Mouse (Mus musculus) cerebellum, adult 11 months (tissue): ENCODE measurements around the gene Dnah8.

Experiments used
- DNase-seq: peaks from one replicate; pipeline ENCODE4 v3.0.0; 2022

Gene Dnah8

GRCm38 (mm10) chr17:30835419-30835818 is 211.3 kb downstream of the Dnah8 start:
- no peak for DNase-seq

- DNase-seq, result no peak
Measured at GRCm38 (mm10) chr17:30837031-30837430, 212.9 kb downstream of the Dnah8 start.

- DNase-seq, result no peak
Measured at GRCm38 (mm10) chr17:30840046-30840445, 215.9 kb downstream of the Dnah8 start.

- DNase-seq, result no peak
Measured at GRCm38 (mm10) chr17:30842312-30842711, 218.2 kb downstream of the Dnah8 start.

- peak; percentile 18 for DNase-seq
Measured at GRCm38 (mm10) chr17:30844321-30844791, 220.2 kb downstream of the Dnah8 start.

GRCm38 (mm10) chr17:30847498-30847897 is 223.3 kb downstream of the Dnah8 start:
- no peak for DNase-seq

- no peak for DNase-seq
Measured at GRCm38 (mm10) chr17:30848086-30848485, 223.9 kb downstream of the Dnah8 start.

GRCm38 (mm10) chr17:30848804-30849203 is 224.7 kb downstream of the Dnah8 start:
- no peak for DNase-seq

- no peak for DNase-seq
Measured at GRCm38 (mm10) chr17:30849813-30850212, 225.7 kb downstream of the Dnah8 start.

GRCm38 (mm10) chr17:30852345-30852744 is 228.2 kb downstream of the Dnah8 start:
- no peak for DNase-seq

- no peak for DNase-seq
Measured at GRCm38 (mm10) chr17:30857347-30857746, 233.2 kb downstream of the Dnah8 start.

- DNase-seq, result no peak
Measured at GRCm38 (mm10) chr17:30858586-30859259, 234.6 kb downstream of the Dnah8 start.

- no peak for DNase-seq
Measured at GRCm38 (mm10) chr17:30859989-30860585, 235.9 kb downstream of the Dnah8 start.

GRCm38 (mm10) chr17:30860606-30861005 is 236.5 kb downstream of the Dnah8 start:
- DNase-seq, result no peak

- DNase-seq, result no peak
Measured at GRCm38 (mm10) chr17:30866281-30866680, 242.1 kb downstream of the Dnah8 start.

GRCm38 (mm10) chr17:30866966-30867365 is 242.8 kb downstream of the Dnah8 start:
- DNase-seq, result peak; percentile 29

- no peak for DNase-seq
Measured at GRCm38 (mm10) chr17:30871040-30871439, 246.9 kb downstream of the Dnah8 start.

GRCm38 (mm10) chr17:30874276-30874675 is 250.1 kb downstream of the Dnah8 start:
- no peak for DNase-seq

GRCm38 (mm10) chr17:30877456-30877855 is 253.3 kb downstream of the Dnah8 start:
- peak; percentile 88 for DNase-seq

GRCm38 (mm10) chr17:30878626-30879025 is 254.5 kb downstream of the Dnah8 start:
- DNase-seq, result no peak

GRCm38 (mm10) chr17:30880391-30880790 is 256.2 kb downstream of the Dnah8 start:
- no peak for DNase-seq

- DNase-seq, result no peak
Measured at GRCm38 (mm10) chr17:30881001-30881400, 256.8 kb downstream of the Dnah8 start.

- DNase-seq, result no peak
Measured at GRCm38 (mm10) chr17:30882206-30882605, 258.1 kb downstream of the Dnah8 start.

- no peak for DNase-seq
Measured at GRCm38 (mm10) chr17:30883534-30883933, 259.4 kb downstream of the Dnah8 start.

- DNase-seq, result no peak
Measured at GRCm38 (mm10) chr17:30892086-30892485, 267.9 kb downstream of the Dnah8 start.
